Mouse (Mus musculus) inflammation-experienced regulatory T-cells, adult 6 months (primary cell): ENCODE measurements at regions not wholly inside any gene's neighbourhood (a gene's known extent, or its start where the extent isn't known, plus 50 kb on each side); places are given as distances from the start of the nearest gene placed in this dataset.
"Not testable (repeated sequence)": the region's sequence is repeated elsewhere in the genome, so short reads cannot be mapped to it uniquely, and the experiment has no call there.

Experiments
- ATAC-seq: one replicate; pipeline ENCODE4 v1.8.0; 2017

GRCm38 (mm10) chr13:111905213-111905701 lies 96.5 kb upstream of the Map3k1 start:
- ATAC-seq, result no peak

GRCm38 (mm10) chr13:111911071-111911470 lies 102.3 kb upstream of the Map3k1 start:
- ATAC-seq, result no peak

GRCm38 (mm10) chr13:111911661-111912312 lies 103.0 kb upstream of the Map3k1 start:
- no peak for ATAC-seq

GRCm38 (mm10) chr13:111914348-111914913 lies 105.6 kb upstream of the Map3k1 start:
- no peak for ATAC-seq

- ATAC-seq, result not testable (repeated sequence)
Observed at GRCm38 (mm10) chr13:111919417-111919816, 110.6 kb upstream of the Map3k1 start.

GRCm38 (mm10) chr13:111920534-111920933 lies 111.7 kb upstream of the Map3k1 start:
- no peak for ATAC-seq

GRCm38 (mm10) chr13:111921142-111922035 lies 112.6 kb upstream of the Map3k1 start:
- ATAC-seq, result no peak

DNA sequence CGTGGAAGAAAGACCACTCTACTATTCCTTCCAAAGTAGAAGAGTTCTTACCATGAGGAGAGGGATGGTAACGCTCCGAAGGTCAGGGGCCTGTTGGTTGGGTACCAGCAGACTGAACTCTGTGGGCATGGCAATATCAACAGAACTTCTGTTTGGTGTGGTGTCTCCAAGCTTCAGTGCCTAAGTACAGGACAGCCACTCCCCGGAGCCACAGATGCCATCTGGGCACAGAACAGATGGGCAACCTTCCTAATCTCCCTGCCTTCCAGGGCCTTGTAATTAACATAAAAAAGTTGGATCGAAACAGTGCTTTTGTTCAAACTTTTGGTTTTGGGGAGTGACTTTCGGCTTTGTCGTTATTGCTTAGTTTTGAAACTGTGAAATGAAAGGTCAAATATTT lies 116.6 kb upstream of the Map3k1 start:
- no peak for ATAC-seq

GRCm38 (mm10) chr13:111926801-111927200 lies 118.0 kb upstream of the Map3k1 start:
- no peak for ATAC-seq

GRCm38 (mm10) chr13:111927489-111927888 lies 118.7 kb upstream of the Map3k1 start:
- ATAC-seq, result no peak

- no peak for ATAC-seq
Observed at GRCm38 (mm10) chr13:111928636-111929544, 120.1 kb upstream of the Map3k1 start.

DNA sequence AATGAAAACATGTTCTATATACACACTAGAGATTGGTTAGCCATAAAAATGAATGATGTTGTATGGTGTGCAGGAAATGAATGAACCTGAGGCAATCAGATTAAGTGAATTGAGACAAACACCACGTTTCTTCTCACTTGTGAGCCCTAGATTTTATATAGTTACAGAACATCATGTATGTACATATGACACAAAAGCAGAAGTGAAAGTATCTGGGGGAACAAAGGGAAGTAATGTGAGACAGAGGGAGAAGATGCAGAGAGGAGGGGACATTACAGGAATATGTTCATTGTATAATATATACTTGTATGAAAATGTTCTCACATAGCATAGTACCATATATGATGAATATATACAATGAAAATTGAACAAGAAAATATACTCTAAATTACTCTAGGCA lies 121.1 kb upstream of the Map3k1 start:
- ATAC-seq, result no peak

DNA sequence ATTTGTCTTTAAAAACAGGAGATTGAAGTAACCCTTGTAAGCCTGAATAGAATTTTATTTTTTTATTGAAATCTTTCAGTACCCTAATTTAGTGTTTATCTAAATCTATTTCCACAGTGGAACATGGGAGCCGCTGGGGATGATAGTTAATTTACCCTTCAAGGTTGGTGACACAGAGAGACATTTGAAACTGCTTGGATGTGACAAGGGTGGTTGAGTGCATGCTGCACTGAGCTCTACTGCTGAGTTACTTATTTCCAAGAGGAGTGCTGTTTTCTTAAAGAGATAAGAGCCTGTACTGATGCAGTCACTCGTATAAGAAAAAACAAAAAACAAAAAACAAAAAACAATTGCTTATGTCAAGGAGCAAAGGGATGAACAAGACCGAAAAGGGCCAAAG lies 123.7 kb upstream of the Map3k1 start:
- no peak for ATAC-seq

GRCm38 (mm10) chr13:111933526-111934240 lies 124.9 kb upstream of the Map3k1 start:
- ATAC-seq, result peak; percentile 29

DNA sequence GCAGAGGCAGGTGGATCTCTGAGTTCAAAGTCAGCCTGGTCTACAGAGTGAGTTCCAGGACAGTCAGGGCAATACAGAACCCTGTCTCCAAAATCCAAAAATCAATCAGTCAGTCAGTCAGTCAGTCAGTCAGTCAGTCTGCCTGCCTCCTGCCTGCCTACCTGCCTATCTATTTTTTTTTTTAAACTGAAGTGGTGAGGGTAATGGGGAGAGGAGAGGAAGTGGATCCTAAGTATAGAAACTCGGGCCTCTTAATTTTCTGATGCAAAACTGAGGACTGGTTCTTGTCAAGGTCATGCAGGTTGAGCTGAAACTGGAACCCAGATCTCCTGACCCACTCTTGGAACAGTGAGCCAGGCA lies 126.9 kb upstream of the Map3k1 start:
- ATAC-seq, result peak; percentile 68

DNA sequence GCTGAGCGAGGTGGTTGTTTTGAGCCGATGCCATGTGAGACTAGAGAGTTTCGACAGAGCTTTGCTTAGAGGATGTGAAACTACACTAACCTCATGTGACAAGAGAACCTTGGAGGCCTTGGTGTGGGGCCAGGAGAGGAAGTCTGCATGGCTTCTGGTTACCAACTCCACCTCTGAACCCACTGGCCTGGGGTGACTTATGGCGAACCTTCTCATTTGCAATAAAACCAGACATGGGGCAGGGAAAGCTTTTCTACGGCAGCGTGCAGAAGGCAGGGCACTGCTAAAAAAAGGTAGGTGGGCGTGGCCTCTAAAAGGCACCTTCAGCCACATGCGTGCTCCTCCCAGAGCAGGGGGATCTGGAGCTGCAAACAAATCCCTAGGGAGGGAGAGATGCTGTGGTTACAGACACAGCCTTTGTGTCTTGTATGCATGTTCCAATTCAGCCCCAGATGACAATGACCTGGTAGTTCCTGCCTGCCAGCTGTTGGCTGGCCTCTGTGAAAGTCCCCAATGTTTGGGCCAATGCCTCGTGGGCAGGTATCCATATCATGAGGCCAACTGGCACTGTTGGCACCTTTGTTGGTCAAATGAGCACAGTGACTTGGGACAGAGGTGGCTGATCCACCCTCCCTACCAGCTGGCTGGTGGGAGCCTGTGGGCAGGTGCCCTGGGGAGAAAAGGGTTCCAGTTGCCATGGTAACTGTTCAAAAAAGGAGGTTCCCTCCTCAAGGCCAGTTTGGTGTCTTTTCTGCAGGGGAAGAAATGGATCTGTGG lies 127.5 kb upstream of the Map3k1 start:
- peak; percentile 85 for ATAC-seq

DNA sequence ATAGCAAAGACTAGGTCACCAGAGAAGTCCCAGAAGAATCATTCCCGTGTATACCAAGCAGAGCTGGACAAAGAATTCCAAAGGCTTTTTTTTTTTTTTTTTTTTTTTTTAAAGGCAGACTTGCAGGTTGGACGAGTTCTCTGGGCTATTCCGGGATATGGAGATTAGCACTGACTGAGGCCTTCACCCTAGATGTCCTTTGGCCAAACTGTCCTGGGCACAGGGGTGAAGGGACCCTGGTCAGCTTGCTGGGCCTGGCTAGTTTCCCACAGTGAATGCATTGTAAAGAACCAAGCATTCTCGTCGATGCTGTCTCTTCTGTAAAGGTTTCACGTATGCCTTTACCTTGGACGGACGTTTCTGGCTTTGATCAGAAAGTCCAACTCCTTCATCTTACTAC lies 128.2 kb upstream of the Map3k1 start:
- no peak for ATAC-seq

DNA sequence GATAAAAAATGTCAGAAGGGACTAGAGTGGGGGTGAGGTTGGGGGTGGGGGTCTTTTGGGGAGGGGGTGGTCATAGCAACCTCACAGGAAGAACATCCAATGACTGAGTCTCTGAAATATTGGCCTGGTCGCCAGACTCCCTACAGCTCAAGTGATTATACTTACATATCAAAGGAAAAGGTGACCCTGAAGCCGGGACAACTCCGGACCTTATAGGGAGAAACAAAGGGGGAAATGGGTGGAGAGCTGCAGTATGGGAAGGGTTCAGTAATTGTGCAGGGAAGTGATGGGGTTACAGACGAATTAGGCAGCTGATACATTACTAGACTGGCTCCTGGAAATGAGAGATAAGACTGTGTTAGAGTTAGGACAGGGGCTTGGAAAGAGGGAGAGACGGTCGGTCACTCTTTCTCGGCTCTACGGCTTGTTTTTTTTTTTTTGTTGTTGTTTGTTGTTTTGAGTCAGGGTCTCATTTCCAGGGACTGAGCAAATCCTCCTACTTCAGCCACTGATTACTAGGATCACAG lies 130.2 kb upstream of the Map3k1 start:
- ATAC-seq, result no peak

DNA sequence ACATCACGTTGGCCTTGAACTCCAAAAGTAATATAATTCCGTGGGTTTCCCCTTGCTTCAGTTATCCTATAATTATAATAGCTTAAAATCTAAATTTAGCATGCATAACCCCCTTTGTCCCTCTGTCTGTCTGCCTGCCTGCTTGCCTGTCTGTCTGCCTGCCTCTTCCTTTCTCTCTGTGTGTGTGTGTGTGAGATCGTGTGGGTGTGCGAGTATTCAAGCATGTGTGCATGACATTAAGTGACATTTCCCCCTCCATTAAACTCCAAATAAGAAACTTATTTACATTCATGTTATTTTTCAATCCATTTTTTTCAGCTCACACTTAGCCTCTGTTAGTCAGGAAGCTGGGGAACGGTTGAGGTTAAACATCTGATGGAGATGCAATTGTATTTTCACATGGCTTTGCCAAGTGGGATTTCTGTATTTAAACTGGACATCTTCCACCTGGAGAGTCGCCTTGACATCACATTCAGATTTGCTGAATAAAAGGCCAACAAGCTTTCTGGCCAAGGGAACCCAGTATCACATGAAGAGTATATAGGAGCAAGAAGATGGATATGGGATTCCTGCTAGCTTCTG lies 130.8 kb upstream of the Map3k1 start:
- ATAC-seq, result no peak

GRCm38 (mm10) chr13:111940275-111940674 lies 131.5 kb upstream of the Map3k1 start:
- no peak for ATAC-seq
